Mouse (Mus musculus) hindlimb bud, embryonic 11.5 days (tissue): Measurements from ENCODE around the gene Olfr1247.
"Not testable (repeated sequence)": the region's sequence is repeated elsewhere in the genome, so short reads cannot be mapped to it uniquely, and the experiment has no call there.

Experiments used
- DNase-seq: peaks from one replicate; pipeline ENCODE4 v3.0.0-alpha.2; 2012; ENCODE audit warnings: low read depth, low spot score; ENCODE audit errors: extremely low spot score

Olfr1247 gene

GRCm38 (mm10) chr2:89614030-89614429 is at the start of gene Olfr1247:
Gene Olfr1247 (minus strand): TSS chr2:89614130.
- no peak for DNase-seq

GRCm38 (mm10) chr2:89661367-89661766 is 47.4 kb upstream of the Olfr1247 start, which contains the start of gene Olfr1250:
Gene Olfr1250 (minus strand): TSS chr2:89661467.
- no peak for DNase-seq

DNA sequence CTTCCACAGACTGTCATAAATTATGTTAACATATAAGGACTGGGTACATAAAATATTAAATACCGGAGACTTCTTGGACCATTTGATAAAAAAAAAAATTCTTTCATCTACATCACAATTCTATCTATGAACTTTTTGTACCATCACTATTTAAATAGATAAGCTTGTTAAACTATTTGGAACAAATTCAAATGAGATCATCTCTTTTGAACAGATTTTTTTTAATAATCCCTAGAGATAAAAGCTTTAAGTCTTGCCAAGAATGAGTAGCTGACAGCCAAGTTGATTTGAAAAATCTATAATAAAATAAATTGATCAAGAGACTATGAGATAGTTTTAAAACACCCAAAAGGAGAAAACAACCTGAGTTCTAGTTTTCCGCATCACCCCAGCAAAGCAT is 21.0 kb upstream of the Olfr1247 start, which contains the start of gene Olfr1249:
Olfr1249 (minus strand) TSS at position 101 of the 400 bp plus-strand sequence.
- no peak for DNase-seq

DNA sequence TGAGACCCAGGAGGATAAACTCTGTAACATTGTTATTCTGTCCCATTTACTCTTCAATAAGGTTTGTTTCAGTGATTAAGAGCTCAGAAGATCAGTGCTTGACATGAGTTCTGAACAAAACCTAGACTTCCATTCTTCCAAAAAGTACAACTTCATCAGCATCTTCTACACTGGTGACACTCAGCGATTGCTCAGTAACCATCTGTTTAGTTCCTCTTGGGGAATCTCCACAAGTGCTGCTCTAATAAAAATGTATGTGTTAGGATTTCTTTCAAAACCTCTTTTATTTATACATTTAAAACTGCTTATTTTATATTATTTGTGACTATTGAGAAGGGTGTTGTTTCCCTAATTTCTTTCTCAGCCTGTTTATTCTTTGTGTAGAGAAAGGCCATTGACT is 4.2 kb upstream of the Olfr1247 start, which contains the start of gene Olfr1248:
Olfr1248 (minus strand) TSS at position 101 of the 400 bp plus-strand sequence.
- DNase-seq: not testable (repeated sequence)

GRCm38 (mm10) chr2:89593057-89593456 is 20.9 kb downstream of the Olfr1247 start, which contains the start of gene Olfr1246:
Gene Olfr1246 (minus strand): TSS chr2:89593157.
- DNase-seq: no peak

DNA sequence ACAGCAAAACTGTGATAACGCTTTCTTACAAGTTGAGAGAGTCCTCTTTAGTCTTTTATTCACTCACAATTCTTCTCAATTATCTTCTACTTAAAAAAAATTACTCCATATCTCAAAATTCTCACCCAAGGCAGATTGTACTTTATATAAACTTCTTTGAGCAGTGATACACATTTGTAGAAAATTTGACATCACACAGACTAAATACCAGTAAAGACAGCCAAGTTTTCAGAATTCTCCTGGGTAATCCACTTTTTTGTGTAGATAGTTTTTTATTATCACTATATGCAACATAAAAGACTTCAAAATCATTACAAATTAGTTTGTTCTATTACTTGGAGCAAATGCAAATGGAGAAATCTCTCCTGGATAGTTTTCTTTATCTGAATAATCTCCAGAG is 35.6 kb downstream of the Olfr1247 start, which contains the start of gene Olfr1245:
Olfr1245 (minus strand) TSS at position 101 of the 400 bp plus-strand sequence.
- no peak for DNase-seq

GRCm38 (mm10) chr2:89562706-89563105 is 51.2 kb downstream of the Olfr1247 start:
- DNase-seq: not testable (repeated sequence)
